Mouse (Mus musculus): ENCODE results near the gene Cntn5.
"Not testable (repeated sequence)": the region's sequence is repeated elsewhere in the genome, so short reads cannot be mapped to it uniquely, and the experiment has no call there.

- TF ChIP-seq CTCF (IDR thresholded peaks at IDR 0.05; ENCODE audit: borderline replicate concordance, insufficient read depth, low read length); POLR2A (IDR thresholded peaks at IDR 0.05; ENCODE audit: low read depth, low read length): not testable (repeated sequence)
These were observed 363.7 kb downstream of the Cntn5 start for GRCm38 (mm10) chr9:10540877-10541276.
